Mouse (Mus musculus): ENCODE results near the gene Tfeb.

The Tfeb gene

GRCm38 (mm10) chr17:47703556-47703955, 33.3 kb upstream of the Tfeb start:
- no peak for TF ChIP-seq GATA4 (IDR thresholded peaks at IDR 0.05; ENCODE audit: insufficient replicate concordance, low read length)

GRCm38 (mm10) chr17:47704692-47705091, 32.1 kb upstream of the Tfeb start:
- TF ChIP-seq GATA4 (IDR thresholded peaks at IDR 0.05; ENCODE audit: insufficient replicate concordance, low read length) = no peak

- TF ChIP-seq GATA4 (IDR thresholded peaks at IDR 0.05; ENCODE audit: insufficient replicate concordance, low read length) = no peak
Observed at GRCm38 (mm10) chr17:47706196-47706595, 30.6 kb upstream of the Tfeb start.

- TF ChIP-seq GATA4 (IDR thresholded peaks at IDR 0.05; ENCODE audit: insufficient replicate concordance, low read length) = no peak
Observed at GRCm38 (mm10) chr17:47707961-47708360, 28.9 kb upstream of the Tfeb start.

- no peak for TF ChIP-seq GATA4 (IDR thresholded peaks at IDR 0.05; ENCODE audit: insufficient replicate concordance, low read length)
Observed at GRCm38 (mm10) chr17:47708972-47709371, 27.9 kb upstream of the Tfeb start.

GRCm38 (mm10) chr17:47710036-47710435, 26.8 kb upstream of the Tfeb start:
- TF ChIP-seq GATA4 (IDR thresholded peaks at IDR 0.05; ENCODE audit: insufficient replicate concordance, low read length) = no peak

- no peak for TF ChIP-seq GATA4 (IDR thresholded peaks at IDR 0.05; ENCODE audit: insufficient replicate concordance, low read length)
Observed at GRCm38 (mm10) chr17:47711883-47712282, 24.9 kb upstream of the Tfeb start.

- no peak for TF ChIP-seq GATA4 (IDR thresholded peaks at IDR 0.05; ENCODE audit: insufficient replicate concordance, low read length)
Observed at GRCm38 (mm10) chr17:47712889-47713571, 23.8 kb upstream of the Tfeb start.

- TF ChIP-seq GATA4 (IDR thresholded peaks at IDR 0.05; ENCODE audit: insufficient replicate concordance, low read length) = no peak
Observed at GRCm38 (mm10) chr17:47715037-47715436, 21.8 kb upstream of the Tfeb start.

- TF ChIP-seq GATA4 (IDR thresholded peaks at IDR 0.05; ENCODE audit: insufficient replicate concordance, low read length) = peak; percentile 76; the same call in 1 of the 2 replicates
Observed at GRCm38 (mm10) chr17:47721183-47721582, 15.6 kb upstream of the Tfeb start.

- no peak for TF ChIP-seq GATA4 (IDR thresholded peaks at IDR 0.05; ENCODE audit: insufficient replicate concordance, low read length)
Observed at GRCm38 (mm10) chr17:47726566-47726965, 10.3 kb upstream of the Tfeb start, which contains the start of gene Pgc. Gene Pgc (plus strand): TSS chr17:47726842.

- TF ChIP-seq GATA4 (IDR thresholded peaks at IDR 0.05; ENCODE audit: insufficient replicate concordance, low read length) = no peak
Observed at GRCm38 (mm10) chr17:47730633-47731575, 5.9 kb upstream of the Tfeb start.

GRCm38 (mm10) chr17:47735553-47736100, 1.2 kb upstream of the Tfeb start:
- no peak for TF ChIP-seq GATA4 (IDR thresholded peaks at IDR 0.05; ENCODE audit: insufficient replicate concordance, low read length)

- no peak for TF ChIP-seq GATA4 (IDR thresholded peaks at IDR 0.05; ENCODE audit: insufficient replicate concordance, low read length)
Observed at GRCm38 (mm10) chr17:47737271-47738065, 638 bp downstream of the Tfeb start.

Data from liver, adult (tissue).